Mouse (Mus musculus): Measurements from ENCODE around the gene Plcxd1. TPM values are rescaled to one million over a fixed set of nuclear protein-coding genes. Genes with fewer than 3 reads are reported as not detected.
"Not testable (repeated sequence)": the region's sequence is repeated elsewhere in the genome, so short reads cannot be mapped to it uniquely, and the experiment has no call there.

Gene Plcxd1
- total RNA-seq (2017): 0.38 and 0.45 TPM in 2 replicates

DNA sequence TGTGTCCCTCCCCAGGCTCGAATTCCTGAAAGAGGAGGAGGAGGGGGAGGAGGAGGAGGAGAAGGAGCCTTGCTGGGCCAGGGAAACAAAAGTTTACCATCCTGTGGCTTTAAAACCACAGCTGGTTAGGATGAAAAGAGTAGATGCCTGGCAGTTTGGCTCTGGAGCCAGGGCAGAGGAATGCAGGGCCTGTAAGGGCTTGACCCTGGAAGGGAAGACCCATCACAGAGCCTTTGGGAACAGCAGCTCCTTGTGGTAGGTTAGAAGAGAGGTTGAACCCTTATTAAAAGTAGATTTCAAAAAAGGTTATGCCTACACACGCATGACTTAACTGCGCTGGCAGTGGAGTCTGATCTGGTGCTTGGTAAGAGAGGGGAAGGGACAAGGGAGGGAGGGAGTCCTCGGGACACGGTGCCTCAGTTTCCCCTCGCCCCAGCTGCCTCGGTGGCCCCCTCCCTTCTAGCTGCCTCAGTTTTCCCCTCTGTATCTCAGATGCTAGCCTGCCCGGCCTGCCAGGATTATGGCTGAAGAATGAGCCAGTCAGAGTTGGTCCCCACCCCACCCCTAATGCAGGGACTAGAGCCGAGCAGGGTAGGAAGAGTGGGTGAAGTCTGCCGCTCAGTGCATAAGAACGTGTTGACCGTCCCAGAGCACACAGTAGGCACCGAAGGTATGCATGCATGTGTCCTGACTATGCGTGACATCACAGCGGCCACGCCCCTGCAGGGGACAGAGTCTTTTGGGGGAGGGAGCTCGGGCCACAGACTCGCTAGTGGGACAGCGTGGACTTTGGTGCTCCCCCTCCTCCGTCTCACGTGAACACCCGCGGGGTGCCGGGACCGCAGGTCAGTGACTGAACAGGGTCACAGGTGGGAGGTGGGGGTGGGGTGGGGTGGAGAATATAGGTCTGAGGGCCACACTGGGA, at the start of gene Plcxd1:
Plcxd1 (plus strand) TSS at position 314 of the 925 bp plus-strand sequence.
- no peak for ATAC-seq (replicated peaks in 1 of 2; ENCODE audit: insufficient read depth in 1 of 2, low FRiP score in 2 of 2, low TSS enrichment in 1 of 2, low read depth in 1 of 2, poor library complexity in 2 of 2, severe bottlenecking in 2 of 2)

DNA sequence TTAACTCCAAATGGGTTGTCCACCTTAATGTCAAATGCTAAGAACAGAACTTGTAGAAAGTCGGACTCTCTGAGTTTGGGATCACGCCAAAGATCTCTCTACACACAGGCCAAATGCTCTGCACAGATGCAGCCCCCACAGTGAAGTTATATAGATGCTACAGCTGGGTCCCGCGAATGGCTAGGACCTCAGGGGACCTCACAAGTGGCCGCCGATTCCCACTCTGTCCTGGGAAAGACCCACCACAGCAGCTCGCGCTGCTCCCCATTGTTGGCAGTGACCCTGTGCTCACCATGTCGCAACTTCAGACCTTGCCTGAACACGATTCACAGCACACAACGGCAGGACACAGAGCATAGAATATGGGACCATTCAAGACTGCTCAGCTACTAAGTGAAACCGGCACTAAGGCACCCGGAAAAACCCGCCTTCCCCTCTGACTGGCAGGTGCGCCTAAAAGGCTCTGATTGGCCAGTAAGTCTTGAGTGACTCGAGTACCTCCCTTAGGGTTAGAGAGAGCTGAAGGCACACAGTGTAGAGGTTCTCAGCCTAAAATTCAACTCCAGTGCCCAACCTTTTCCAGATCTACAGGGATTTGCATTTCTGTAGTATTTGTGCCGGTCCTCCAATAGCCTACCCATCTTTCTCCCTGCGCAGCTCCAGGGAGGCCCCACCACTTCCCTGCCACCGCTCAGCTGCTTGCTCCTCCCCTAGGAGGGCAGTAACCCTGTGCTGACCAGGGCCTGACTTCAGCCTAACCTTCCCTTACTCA, 41.9 kb upstream of the Plcxd1 start:
- peak; percentile 100 for ATAC-seq (replicated peaks in 1 of 2; ENCODE audit: insufficient read depth in 1 of 2, low FRiP score in 2 of 2, low TSS enrichment in 1 of 2, low read depth in 1 of 2, poor library complexity in 2 of 2, severe bottlenecking in 2 of 2)

DNA sequence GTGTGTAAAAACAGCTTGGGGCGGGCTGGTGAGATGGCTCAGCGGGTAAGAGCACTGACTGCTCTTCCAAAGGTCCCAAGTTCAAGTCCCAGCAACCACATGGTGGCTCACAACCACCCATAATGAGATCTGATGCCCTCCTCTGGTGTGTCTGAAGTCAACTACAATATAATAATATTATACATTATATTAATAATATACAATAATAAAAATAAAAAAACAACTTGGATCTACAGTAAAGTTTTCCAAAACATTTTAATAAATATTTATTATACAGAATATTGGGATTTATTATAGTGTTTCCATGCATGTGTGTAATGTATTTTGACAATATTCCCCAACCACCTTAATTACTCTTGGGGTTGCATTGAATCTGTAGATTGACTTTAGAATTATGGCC, 27.4 kb upstream of the Plcxd1 start, which contains the start of gene Gm17655:
Gm17655 (minus strand) TSS at position 101 of the 400 bp plus-strand sequence.
- ATAC-seq (replicated peaks in 1 of 2; ENCODE audit: insufficient read depth in 1 of 2, low FRiP score in 2 of 2, low TSS enrichment in 1 of 2, low read depth in 1 of 2, poor library complexity in 2 of 2, severe bottlenecking in 2 of 2): not testable (repeated sequence)

- no peak for ATAC-seq (replicated peaks in 1 of 2; ENCODE audit: insufficient read depth in 1 of 2, low FRiP score in 2 of 2, low TSS enrichment in 1 of 2, low read depth in 1 of 2, poor library complexity in 2 of 2, severe bottlenecking in 2 of 2)
Observed at GRCm38 (mm10) chr5:110082961-110083360, 16.8 kb upstream of the Plcxd1 start.

DNA sequence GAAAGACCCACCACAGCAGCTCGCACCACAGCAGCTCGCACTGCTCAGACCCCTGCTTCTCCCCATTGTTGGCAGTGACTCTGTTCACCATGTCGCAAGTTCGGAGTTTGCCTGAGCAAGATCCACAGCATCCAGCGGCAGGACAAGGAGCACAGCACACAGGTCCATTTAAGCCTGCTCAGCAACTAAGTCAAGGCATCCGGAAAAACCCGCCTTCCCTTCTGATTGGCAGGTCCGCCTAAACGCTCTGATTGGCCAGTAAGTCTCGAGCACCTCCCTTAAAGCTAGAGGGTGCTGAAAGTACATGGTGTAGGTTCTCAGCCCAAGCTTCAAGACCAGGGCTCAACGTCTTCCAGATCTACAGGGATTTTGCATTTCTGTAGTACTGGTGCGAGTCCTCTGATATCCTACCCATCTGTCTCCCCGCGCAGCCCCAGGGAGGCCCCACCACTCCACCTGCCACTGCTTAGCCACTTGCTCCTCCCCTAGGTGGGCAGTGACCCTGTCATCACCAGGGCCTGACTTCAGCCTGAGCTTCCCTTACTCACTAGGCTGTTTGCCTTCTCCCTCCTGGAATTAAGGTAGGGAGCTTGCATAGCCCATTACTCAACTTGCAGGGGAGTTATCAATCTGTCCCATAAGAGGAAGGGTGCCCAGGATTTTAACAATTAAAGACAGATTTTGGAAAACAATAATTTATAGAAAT, 13.5 kb upstream of the Plcxd1 start:
- no peak for ATAC-seq (replicated peaks in 1 of 2; ENCODE audit: insufficient read depth in 1 of 2, low FRiP score in 2 of 2, low TSS enrichment in 1 of 2, low read depth in 1 of 2, poor library complexity in 2 of 2, severe bottlenecking in 2 of 2)

- no peak for ATAC-seq (replicated peaks in 1 of 2; ENCODE audit: insufficient read depth in 1 of 2, low FRiP score in 2 of 2, low TSS enrichment in 1 of 2, low read depth in 1 of 2, poor library complexity in 2 of 2, severe bottlenecking in 2 of 2)
Observed at GRCm38 (mm10) chr5:110091546-110091945, 8.2 kb upstream of the Plcxd1 start.

DNA sequence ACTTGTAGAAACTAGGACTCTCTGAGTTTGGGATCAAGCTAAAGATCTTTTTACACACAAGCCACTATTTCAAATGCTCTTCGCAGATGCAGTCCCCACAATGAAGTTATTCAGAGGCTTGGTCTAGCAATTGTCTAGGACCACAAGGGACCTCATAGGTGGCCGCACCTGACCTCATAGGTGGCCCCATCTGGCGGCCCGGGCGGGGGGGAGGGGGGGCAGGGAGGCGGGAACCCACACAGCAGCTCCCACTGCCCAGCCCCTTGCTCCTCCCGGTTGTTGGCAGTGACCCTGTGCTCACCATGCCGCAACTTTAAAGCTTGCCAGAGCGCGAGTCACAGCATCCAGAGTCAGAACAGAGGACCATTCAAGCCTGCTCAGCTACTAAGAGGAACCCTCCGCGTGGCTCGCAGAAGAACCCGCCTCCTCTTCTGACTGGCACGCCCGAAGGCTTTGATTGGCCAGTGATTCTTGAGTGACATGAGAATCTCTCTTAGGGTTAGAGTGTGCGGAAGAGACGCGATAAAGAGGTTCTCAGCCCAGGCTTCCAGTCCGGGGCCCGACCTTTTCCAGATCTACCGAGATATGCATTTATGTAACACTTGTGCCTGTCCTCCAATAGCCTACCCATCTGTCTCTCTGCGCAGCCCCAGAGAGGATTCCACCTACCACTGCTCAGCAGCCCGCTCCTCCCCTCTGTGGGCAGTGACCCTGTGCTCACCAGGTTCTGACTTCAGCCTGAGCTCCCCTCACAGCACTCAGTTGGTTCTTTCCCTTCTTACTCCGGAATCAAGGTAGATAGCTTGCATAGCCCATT, 5.5 kb upstream of the Plcxd1 start, which contains the start of gene Gm35315:
Gm35315 (minus strand) TSS at position 391 of the 817 bp plus-strand sequence.
- peak; percentile 99 for ATAC-seq (replicated peaks in 1 of 2; ENCODE audit: insufficient read depth in 1 of 2, low FRiP score in 2 of 2, low TSS enrichment in 1 of 2, low read depth in 1 of 2, poor library complexity in 2 of 2, severe bottlenecking in 2 of 2)

- peak; percentile 35 to 47 for ATAC-seq (replicated peaks in 1 of 2; ENCODE audit: insufficient read depth in 1 of 2, low FRiP score in 2 of 2, low TSS enrichment in 1 of 2, low read depth in 1 of 2, poor library complexity in 2 of 2, severe bottlenecking in 2 of 2)
Observed at GRCm38 (mm10) chr5:110094847-110095213, 4.9 kb upstream of the Plcxd1 start.

DNA sequence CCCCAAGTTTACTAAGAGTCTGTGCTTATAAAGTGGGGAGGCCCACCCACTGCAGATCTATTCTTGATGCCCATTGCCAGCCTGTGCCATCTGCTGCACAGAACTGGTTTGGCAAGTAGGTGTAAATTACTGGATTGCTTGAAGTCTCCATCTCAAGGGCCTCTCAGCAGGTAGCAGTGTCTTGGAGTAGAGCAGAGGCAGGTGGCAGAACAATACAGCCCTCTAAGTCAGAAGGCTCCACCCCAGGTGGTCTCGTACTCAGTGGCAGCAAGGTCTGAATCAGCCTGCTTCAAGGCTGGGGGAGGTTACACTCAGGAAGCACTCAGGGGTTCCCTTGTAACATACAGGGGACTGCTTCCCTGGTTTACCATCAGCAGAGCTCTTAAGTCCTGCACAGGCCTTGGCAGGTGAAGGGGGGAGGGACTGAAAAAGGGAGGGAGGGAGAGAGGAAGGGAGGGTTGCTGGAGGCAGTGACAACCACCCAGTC, 735 bp upstream of the Plcxd1 start:
- ATAC-seq (replicated peaks in 1 of 2; ENCODE audit: insufficient read depth in 1 of 2, low FRiP score in 2 of 2, low TSS enrichment in 1 of 2, low read depth in 1 of 2, poor library complexity in 2 of 2, severe bottlenecking in 2 of 2): no peak

DNA sequence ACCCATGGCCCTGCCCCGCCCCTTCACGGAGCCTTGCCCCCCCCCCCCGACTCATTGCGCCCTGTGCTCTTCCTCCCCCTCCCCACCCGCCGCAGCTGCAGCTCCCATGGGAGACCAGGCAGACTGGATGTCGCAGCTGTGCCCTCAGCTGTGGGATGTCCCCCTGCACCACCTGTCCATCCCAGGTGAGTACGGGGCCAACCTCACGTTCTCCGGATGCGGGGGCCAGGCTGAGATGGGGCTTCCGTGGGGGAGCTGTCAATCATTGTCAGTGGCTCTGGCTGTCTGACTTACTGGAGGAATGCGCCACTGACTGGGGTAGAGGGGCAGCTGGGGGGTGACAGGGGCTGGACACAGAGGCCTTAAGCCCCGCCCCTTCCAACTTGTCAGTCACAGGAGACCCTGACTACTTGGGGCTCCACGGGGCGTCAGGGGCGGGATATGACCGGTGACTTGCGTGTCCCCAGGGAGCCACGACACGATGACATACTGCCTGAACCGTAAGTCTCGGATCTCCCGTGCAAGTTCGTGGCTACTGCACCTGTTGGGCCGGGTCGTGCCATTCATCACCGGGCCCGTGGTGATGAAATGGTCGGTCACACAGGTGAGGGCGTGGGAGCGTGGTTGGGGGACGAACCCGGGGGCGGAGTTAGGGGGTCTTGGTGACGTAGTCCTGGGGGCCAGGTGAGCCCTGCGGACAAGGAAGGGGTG, 1.3 kb downstream of the Plcxd1 start:
- peak; percentile 25 to 51; a peak in 3 of 4 replicates for ATAC-seq (replicated peaks in 1 of 2; ENCODE audit: insufficient read depth in 1 of 2, low FRiP score in 2 of 2, low TSS enrichment in 1 of 2, low read depth in 1 of 2, poor library complexity in 2 of 2, severe bottlenecking in 2 of 2)

DNA sequence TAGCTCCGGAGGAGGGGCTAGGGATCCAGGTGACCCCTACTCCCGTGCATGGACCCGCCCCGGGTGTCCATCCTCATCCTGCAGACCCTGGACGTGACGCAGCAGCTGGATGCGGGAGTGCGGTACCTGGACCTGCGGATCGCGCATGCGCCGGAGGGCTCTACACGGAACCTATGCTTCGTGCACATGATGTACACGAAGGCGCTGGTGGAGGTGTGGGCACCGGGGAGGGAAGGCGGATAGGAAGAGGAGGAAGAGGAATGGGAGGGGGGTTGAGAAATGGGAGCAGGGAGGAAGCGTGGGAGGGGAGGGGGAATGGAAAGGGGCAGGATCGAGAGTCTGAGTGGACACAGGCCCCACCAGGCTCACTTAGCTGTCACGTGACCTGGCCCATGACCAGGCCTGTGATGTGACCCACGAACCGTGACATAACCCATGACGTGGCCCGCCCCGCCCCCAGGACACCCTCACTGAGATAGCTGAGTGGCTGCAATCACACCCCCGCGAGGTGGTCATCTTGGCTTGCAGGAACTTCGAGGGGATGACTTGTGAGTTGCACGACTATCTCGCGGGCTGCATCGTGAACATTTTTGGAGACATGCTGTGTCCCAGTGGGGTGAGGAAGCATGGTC, 2.1 kb downstream of the Plcxd1 start:
- ATAC-seq (replicated peaks in 1 of 2; ENCODE audit: insufficient read depth in 1 of 2, low FRiP score in 2 of 2, low TSS enrichment in 1 of 2, low read depth in 1 of 2, poor library complexity in 2 of 2, severe bottlenecking in 2 of 2): peak in 1 of 2 experiments; percentile 8; a peak in 1 of 4 replicates

GRCm38 (mm10) chr5:110102429-110102828, 2.7 kb downstream of the Plcxd1 start:
- no peak for ATAC-seq (replicated peaks in 1 of 2; ENCODE audit: insufficient read depth in 1 of 2, low FRiP score in 2 of 2, low TSS enrichment in 1 of 2, low read depth in 1 of 2, poor library complexity in 2 of 2, severe bottlenecking in 2 of 2)

DNA sequence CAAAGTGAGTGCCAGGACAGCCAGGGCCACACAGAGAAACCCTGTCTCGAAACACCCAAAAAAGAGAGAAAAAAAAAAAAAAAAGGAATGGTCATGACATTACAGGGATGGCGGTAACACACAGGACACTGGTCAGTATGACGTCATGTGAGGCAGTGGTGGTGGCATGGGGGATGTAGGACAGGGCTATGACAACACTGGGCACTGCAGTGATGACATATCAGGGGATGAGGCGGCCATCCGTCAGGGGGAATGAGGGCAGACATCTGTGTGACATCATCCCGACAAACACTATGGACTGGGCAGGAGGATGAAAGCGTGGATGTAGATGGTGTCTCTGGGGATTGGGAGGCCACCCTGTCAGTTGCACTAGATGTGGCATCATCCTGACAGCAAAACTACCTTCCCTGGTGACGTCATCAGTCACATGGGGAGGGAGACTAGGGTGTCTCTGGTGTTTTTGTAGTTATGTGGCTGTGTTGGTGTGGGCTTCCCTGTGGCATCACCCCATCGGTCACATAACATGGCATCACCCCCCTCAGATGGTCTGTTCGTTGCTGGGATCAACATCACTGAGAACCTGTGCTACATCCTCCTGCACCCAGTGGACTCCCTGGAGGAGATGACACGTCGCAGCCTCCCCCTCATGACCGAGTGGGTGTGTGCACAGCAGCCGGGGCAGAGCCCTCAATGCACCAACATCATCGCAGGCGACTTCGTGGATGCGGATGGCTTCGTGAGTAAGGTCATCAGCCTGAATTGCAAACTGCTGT, 3.3 kb downstream of the Plcxd1 start:
- no peak for ATAC-seq (replicated peaks in 1 of 2; ENCODE audit: insufficient read depth in 1 of 2, low FRiP score in 2 of 2, low TSS enrichment in 1 of 2, low read depth in 1 of 2, poor library complexity in 2 of 2, severe bottlenecking in 2 of 2)

- ATAC-seq (replicated peaks in 1 of 2; ENCODE audit: insufficient read depth in 1 of 2, low FRiP score in 2 of 2, low TSS enrichment in 1 of 2, low read depth in 1 of 2, poor library complexity in 2 of 2, severe bottlenecking in 2 of 2): no peak
Observed at GRCm38 (mm10) chr5:110103901-110104615, 4.3 kb downstream of the Plcxd1 start.
